Mouse (Mus musculus): ENCODE measurements around the gene Eif5. TPM values are rescaled to one million over a fixed set of nuclear protein-coding genes. Genes with fewer than 3 reads are reported as not detected.
"Not testable (repeated sequence)": the region's sequence is repeated elsewhere in the genome, so short reads cannot be mapped to it uniquely, and the experiment has no call there.

The Eif5 gene
- polyA plus RNA-seq, 1 experiment from 2014 or later: 692 TPM

GRCm38 (mm10) chr12:111550679-111551078 is 12.9 kb downstream of the Eif5 start:
- no peaks in the 10 kb centered on the region for H3K9me3 ChIP-seq
- no peak overlapping the region for H3K4me2 ChIP-seq (replicated peaks)
- H3K36me3 ChIP-seq: peaks cover 4% of the 10 kb centered on the region; the same call in 1 of the 2 replicates
- H3K9ac ChIP-seq: no peak overlapping the region
- ATAC-seq: no peak
- H3K4me1 ChIP-seq (replicated peaks): no peaks in the 10 kb centered on the region
- H3K27ac ChIP-seq: 0 out of 2 replicates have a peak overlapping the region, but pooled peaks have one; percentile 5
- WGBS: 47% methylated on average over 1 of the region's 1 CpGs
- H3K27me3 ChIP-seq (replicated peaks): no peaks in the 10 kb centered on the region
- no peak overlapping the region for H3K4me3 ChIP-seq (replicated peaks)

GRCm38 (mm10) chr12:111552342-111552741 is 14.5 kb downstream of the Eif5 start:
- H3K4me1 ChIP-seq (replicated peaks): no peaks in the 10 kb centered on the region
- no peaks in the 10 kb centered on the region for H3K27me3 ChIP-seq (replicated peaks)
- H3K9me3 ChIP-seq: no peaks in the 10 kb centered on the region
- no peak overlapping the region for H3K27ac ChIP-seq
- H3K9ac ChIP-seq: no peak overlapping the region
- peaks cover 4% of the 10 kb centered on the region; the same call in 1 of the 2 replicates for H3K36me3 ChIP-seq
- H3K4me3 ChIP-seq (replicated peaks): no peak overlapping the region
- no peak overlapping the region for H3K4me2 ChIP-seq (replicated peaks)
- no peak for ATAC-seq
- WGBS: 69% methylated on average over 8 of the region's 8 CpGs

GRCm38 (mm10) chr12:111555357-111555756 is 17.5 kb downstream of the Eif5 start:
- Histone ChIP-seq H3K27ac (no peak overlapping the region), H3K27me3 (replicated peaks) (no peaks in the 10 kb centered on the region), H3K4me3 (replicated peaks) (no peak overlapping the region), H3K9ac (no peak overlapping the region), H3K4me2 (replicated peaks) (no peak overlapping the region), H3K36me3 (no peaks in the 10 kb centered on the region), H3K9me3 (no peaks in the 10 kb centered on the region), H3K4me1 (replicated peaks) (0 out of 2 replicates have a peak, but pooled peaks cover under 1% of the 10 kb centered on the region)
- ATAC-seq: no peak
- WGBS: 55% methylated on average over 4 of the region's 4 CpGs

GRCm38 (mm10) chr12:111555893-111556292 is 18.1 kb downstream of the Eif5 start:
- H3K27ac ChIP-seq; H3K4me1 ChIP-seq (replicated peaks); H3K4me3 ChIP-seq (replicated peaks); H3K36me3 ChIP-seq; H3K9ac ChIP-seq; H3K9me3 ChIP-seq; H3K27me3 ChIP-seq (replicated peaks); ATAC-seq; H3K4me2 ChIP-seq (replicated peaks): not testable (repeated sequence)
- WGBS: 80% methylated on average over 5 of the region's 5 CpGs

GRCm38 (mm10) chr12:111557538-111557937 is 19.7 kb downstream of the Eif5 start:
- 0 out of 2 replicates have a peak, but pooled peaks cover 3% of the 10 kb centered on the region for H3K4me1 ChIP-seq (replicated peaks)
- no peak overlapping the region for H3K4me2 ChIP-seq (replicated peaks)
- no peak overlapping the region for H3K9ac ChIP-seq
- no peak for ATAC-seq
- H3K36me3 ChIP-seq: no peaks in the 10 kb centered on the region
- H3K4me3 ChIP-seq (replicated peaks): no peak overlapping the region
- 45% methylated on average over 6 of the region's 6 CpGs for WGBS
- no peaks in the 10 kb centered on the region for H3K27me3 ChIP-seq (replicated peaks)
- no peaks in the 10 kb centered on the region for H3K9me3 ChIP-seq
- H3K27ac ChIP-seq: no peak overlapping the region

GRCm38 (mm10) chr12:111558655-111559054 is 20.8 kb downstream of the Eif5 start:
- Histone ChIP-seq H3K27me3 (replicated peaks) (no peaks in the 10 kb centered on the region), H3K4me2 (replicated peaks) (no peak overlapping the region), H3K9ac (no peak overlapping the region), H3K9me3 (no peaks in the 10 kb centered on the region), H3K4me3 (replicated peaks) (no peak overlapping the region), H3K4me1 (replicated peaks) (0 out of 2 replicates have a peak, but pooled peaks cover 3% of the 10 kb centered on the region), H3K36me3 (no peaks in the 10 kb centered on the region), H3K27ac (no peak overlapping the region)
- 47% methylated on average over 2 of the region's 2 CpGs for WGBS
- peak; percentile 70; the same call in 1 of the 2 replicates for ATAC-seq

- no peak overlapping the region for H3K9ac ChIP-seq
These were observed 21.9 kb downstream of the Eif5 start for GRCm38 (mm10) chr12:111559647-111560258.

GRCm38 (mm10) chr12:111560286-111560685 is 22.5 kb downstream of the Eif5 start:
- Histone ChIP-seq H3K9ac (no peak overlapping the region), H3K4me3 (replicated peaks) (no peak overlapping the region), H3K27me3 (replicated peaks) (no peaks in the 10 kb centered on the region), H3K4me1 (replicated peaks) (0 out of 2 replicates have a peak, but pooled peaks cover 3% of the 10 kb centered on the region), H3K4me2 (replicated peaks) (peak overlapping the region; percentile 50; the same call in 1 of the 2 replicates), H3K27ac (no peak overlapping the region), H3K9me3 (no peaks in the 10 kb centered on the region), H3K36me3 (no peaks in the 10 kb centered on the region)
- 66% methylated on average over 5 of the region's 5 CpGs for WGBS
- ATAC-seq: no peak

More at GRCm38 (mm10) chr12:111559647-111560258, 21.9 kb downstream of the Eif5 start:
- Histone ChIP-seq H3K27me3 (replicated peaks) (no peaks in the 10 kb centered on the region), H3K4me3 (replicated peaks) (peak overlapping the region; percentile 17; the same call in 1 of the 2 replicates), H3K4me2 (replicated peaks) (peak overlapping the region; percentile 50), H3K36me3 (no peaks in the 10 kb centered on the region), H3K9me3 (no peaks in the 10 kb centered on the region), H3K27ac (no peak overlapping the region), H3K4me1 (replicated peaks) (0 out of 2 replicates have a peak, but pooled peaks cover 3% of the 10 kb centered on the region)
- WGBS: 40% methylated on average over 18 of the region's 18 CpGs
- peak; percentile 43; the same call in 1 of the 2 replicates for ATAC-seq

- Histone ChIP-seq H3K27ac (no peak overlapping the region), H3K4me2 (replicated peaks) (no peak overlapping the region), H3K36me3 (no peaks in the 10 kb centered on the region), H3K9me3 (no peaks in the 10 kb centered on the region), H3K27me3 (replicated peaks) (no peaks in the 10 kb centered on the region), H3K4me1 (replicated peaks) (0 out of 2 replicates have a peak, but pooled peaks cover 3% of the 10 kb centered on the region), H3K9ac (no peak overlapping the region), H3K4me3 (replicated peaks) (no peak overlapping the region)
- ATAC-seq: no peak
- 43% methylated on average over 4 of the region's 4 CpGs for WGBS
These were observed 24.5 kb downstream of the Eif5 start for GRCm38 (mm10) chr12:111562276-111562814.

- Histone ChIP-seq H3K27me3 (replicated peaks) (no peaks in the 10 kb centered on the region), H3K4me3 (replicated peaks) (no peak overlapping the region), H3K9ac (no peak overlapping the region), H3K36me3 (no peaks in the 10 kb centered on the region), H3K4me2 (replicated peaks) (no peak overlapping the region), H3K27ac (no peak overlapping the region), H3K4me1 (replicated peaks) (0 out of 2 replicates have a peak, but pooled peaks cover 3% of the 10 kb centered on the region), H3K9me3 (no peaks in the 10 kb centered on the region)
- no peak for ATAC-seq
- WGBS: 38% methylated on average over 5 of the region's 5 CpGs
These were observed 25.3 kb downstream of the Eif5 start for GRCm38 (mm10) chr12:111563076-111563629.

- Histone ChIP-seq H3K4me2 (replicated peaks) (no peak overlapping the region), H3K36me3 (no peaks in the 10 kb centered on the region), H3K4me1 (replicated peaks) (0 out of 2 replicates have a peak, but pooled peaks cover 2% of the 10 kb centered on the region), H3K9ac (no peak overlapping the region), H3K27ac (no peak overlapping the region), H3K27me3 (replicated peaks) (no peaks in the 10 kb centered on the region), H3K9me3 (no peaks in the 10 kb centered on the region), H3K4me3 (replicated peaks) (no peak overlapping the region)
- ATAC-seq: no peak
- 71% methylated on average over 5 of the region's 5 CpGs for WGBS
These were observed 27.5 kb downstream of the Eif5 start for GRCm38 (mm10) chr12:111565363-111565762.

- no peak overlapping the region for H3K4me3 ChIP-seq (replicated peaks)
- ATAC-seq: no peak
- H3K27ac ChIP-seq: no peak overlapping the region
- H3K9me3 ChIP-seq: no peaks in the 10 kb centered on the region
- H3K4me1 ChIP-seq (replicated peaks): peaks cover 6% of the 10 kb centered on the region
- H3K9ac ChIP-seq: no peak overlapping the region
- H3K36me3 ChIP-seq: no peaks in the 10 kb centered on the region
- H3K27me3 ChIP-seq (replicated peaks): no peaks in the 10 kb centered on the region
- WGBS: 66% methylated on average over 11 of the region's 11 CpGs
- no peak overlapping the region for H3K4me2 ChIP-seq (replicated peaks)
These were observed 31.0 kb downstream of the Eif5 start for GRCm38 (mm10) chr12:111568836-111569235.

All from intestine, embryonic 15.5 days (tissue).